Mouse (Mus musculus) bone marrow, adult 2 months (tissue): ENCODE measurements around the gene Camta1.

Experiments
- CTCF ChIP-seq: fragments of 200-500 bp; IDR thresholded peaks from 2 replicates; pipeline ENCODE4 v1.5.1; 2011; ENCODE audit warnings: low read length, control low read depth; ENCODE audit not compliant: control insufficient read depth, insufficient read depth
- POLR2A ChIP-seq: fragments of 200-500 bp; IDR thresholded peaks from 2 replicates; pipeline ENCODE4 v1.6.1; 2011; ENCODE audit warnings: low read depth, mild to moderate bottlenecking, control low read depth, low read length, borderline replicate concordance; ENCODE audit not compliant: control insufficient read depth

DNA sequence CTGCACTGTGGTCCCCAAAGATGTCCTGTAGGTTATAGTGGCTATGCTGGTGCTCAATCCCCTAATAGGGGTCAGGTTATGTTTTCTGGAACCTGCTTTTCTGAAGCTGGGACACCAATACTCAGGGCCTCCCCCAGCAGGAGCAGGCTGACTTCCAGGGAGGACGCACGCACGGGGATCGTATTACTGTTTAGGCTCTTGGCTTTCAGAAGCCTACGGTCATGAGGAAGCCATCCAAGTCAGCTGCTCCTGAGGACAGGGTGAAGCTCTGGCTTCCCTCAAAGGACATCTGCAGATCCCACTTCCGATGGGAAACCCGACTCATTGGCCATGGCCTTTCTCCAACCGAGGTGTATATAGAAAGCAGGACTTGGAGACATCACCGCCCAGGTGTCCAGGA is 729.2 kb downstream of the Camta1 start:
- no peak for TF ChIP-seq CTCF
- TF ChIP-seq POLR2A: no peak
